Mouse (Mus musculus) thymus, adult 18-20 months (tissue): ENCODE results near the gene Ddx19a.
"Not testable (repeated sequence)": the region's sequence is repeated elsewhere in the genome, so short reads cannot be mapped to it uniquely, and the experiment has no call there.

Experiments
- DNase-seq, 2 experiments: peaks; one replicate each; pipeline ENCODE4 v3.0.0; 2022; ENCODE audit warnings: mixed read lengths in 2 of 2

Ddx19a gene

DNA sequence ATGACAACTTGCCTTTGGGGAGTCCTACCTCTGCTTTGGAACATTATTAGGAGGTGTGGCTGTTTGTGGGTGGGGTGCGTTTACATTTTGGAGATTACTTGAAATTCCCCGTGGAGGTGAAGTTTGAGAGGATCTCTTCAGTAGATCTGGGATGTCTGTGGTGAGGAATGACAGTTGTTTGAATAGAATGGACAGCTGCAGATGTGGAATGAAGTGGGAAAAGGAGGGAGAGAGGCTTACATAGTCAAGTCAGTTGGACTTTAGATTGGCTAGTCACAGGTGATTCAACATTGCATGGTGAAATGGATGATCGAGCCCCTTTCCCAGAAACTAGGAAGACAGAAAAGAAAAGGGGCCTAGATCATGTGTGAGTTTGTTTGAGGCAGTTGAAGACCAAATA is 65.2 kb downstream of the Ddx19a start:
- no peak for DNase-seq

DNA sequence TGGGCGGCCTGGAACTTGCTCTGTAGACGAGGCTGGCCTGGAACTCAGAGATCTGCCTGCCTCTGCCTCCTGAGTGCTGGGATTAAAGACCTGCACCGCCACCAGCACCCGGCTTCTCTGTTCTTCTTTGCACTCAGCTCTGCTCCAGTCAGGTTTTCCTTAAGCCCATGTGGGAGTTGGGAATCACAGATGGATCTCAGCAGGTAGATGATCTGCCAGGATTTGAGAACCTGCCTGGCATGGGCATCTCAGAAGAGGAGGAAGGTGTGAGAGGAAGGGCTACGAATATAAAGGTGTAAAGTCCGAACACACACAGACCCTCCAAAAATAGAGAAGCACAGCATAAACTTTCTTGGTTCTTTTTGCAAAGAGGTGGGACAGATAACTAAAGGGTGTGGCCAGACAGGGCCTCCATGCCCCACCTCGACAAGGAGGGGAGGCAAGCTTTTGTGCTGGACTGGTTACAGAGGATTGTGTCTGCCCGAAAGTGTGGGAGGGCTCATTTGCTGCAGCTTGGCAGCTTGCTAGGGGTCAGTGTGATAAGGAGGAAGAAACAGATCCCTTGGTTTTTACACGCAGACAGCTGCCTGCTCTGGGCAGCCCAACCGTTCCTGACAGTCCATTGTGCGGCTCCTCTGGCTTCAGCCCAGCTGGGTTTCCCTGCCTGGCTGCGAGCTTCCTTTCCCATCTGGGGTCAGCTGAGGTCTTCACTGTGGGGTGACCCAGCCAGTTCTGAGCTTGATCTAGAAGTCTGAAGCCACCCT is 66.2 kb downstream of the Ddx19a start:
- DNase-seq = no peak

DNA sequence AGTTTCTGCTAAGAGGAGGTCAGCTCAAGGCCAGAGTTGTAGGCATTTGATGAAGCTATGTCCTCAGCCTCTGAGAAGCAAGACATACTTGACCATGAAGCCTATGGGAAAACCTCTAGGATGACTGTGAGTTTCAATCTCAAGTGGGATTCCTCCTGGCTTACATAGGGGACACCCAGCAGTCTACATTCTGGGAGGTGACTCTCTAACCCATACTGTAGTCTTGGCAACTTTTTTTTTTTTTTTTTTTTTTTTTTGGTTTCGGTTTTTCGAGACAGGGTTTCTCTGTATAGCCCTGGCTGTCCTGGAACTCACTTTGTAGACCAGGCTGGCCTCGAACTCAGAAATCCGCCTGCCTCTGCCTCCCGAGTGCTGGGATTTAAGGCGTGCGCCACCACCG is 67.9 kb downstream of the Ddx19a start:
- DNase-seq = not testable (repeated sequence)

DNA sequence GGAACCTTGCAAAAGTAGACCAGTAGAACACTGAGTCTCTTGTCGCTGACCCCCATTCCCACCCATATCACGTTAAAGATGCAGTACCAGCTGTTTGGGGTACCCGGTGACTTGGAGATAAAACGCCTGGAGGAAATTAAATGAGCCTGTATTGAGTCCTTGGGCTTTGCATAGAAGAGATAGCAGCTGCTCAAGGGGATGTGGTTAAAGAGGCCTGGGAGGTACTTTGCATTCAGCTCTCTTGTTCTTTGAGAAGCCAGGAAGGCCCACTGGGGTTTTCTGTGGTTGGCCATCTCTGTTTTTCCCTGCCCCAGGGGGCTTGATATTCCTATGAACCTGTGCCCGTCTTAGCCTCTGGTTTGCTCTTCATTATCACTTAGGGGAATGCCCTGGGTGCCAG is 68.5 kb downstream of the Ddx19a start:
- no peak for DNase-seq

DNA sequence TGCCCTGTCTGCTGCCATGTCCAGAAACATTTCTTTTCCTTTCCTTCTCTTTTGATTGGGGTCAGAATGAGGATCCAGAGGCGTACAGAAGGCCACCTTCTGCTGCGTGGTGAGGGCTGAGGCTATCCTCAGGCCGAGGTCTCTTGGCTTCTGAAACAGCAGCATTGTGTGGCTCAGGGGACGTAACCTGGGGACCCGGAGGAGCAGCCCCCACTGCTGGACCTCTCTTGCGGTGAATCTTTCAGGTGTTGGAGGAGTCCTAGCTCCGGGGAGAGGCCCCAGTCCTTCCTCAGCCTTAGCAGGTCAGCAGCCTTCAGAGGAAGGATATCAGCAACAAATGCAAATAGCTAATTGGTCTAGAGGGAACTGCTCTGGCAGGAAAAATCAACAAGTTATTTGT is 69.2 kb downstream of the Ddx19a start:
- DNase-seq = no peak

DNA sequence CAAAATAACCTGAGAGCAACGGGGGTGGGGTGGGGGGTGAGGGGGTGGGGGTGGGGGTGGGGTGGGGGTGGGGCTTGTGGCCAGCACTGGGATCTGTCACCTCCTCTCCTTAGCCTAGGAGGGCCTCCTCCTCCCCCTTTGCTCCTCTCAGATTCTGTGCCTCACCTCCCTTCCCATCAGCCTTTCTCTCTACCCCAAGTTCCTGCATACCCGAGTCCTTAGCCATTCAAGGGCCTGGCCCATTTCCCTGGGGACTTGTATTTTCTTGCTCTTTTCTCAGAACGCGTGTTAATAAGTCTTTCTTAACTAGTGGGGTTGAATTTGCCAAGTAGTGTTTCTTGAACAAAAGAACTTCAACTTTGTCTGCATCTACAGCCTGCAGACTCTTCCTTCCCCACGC is 70.9 kb downstream of the Ddx19a start:
- no peak for DNase-seq

DNA sequence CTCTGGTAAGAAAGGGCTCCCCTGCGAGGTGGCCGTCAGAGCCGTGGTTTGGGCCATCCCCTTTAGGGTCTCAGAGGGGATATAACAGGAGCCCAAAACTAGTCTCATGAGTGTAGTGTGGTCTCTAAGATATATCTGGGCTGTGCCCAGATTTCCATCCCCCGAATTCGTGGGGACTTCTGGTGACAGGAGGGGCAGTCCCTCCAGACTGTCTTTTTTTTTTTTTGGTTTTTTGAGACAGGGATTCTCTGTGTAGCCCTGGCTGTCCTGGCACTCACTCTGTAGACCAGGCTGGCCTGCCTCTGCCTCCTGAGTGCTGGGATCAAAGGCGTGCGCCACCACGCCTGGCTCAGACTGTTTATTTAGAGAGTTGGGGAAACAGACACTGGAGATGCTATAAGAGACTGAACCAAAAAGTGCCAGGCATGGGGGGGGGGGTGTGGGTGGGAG is 71.9 kb downstream of the Ddx19a start:
- no peak for DNase-seq
